Mouse (Mus musculus): ENCODE measurements around the gene Man2a1. TPM values are rescaled to one million over a fixed set of nuclear protein-coding genes. Genes with fewer than 3 reads are reported as not detected.

Man2a1 gene
- polyA plus RNA-seq, 1 experiment from 2014 or later = 6.2 TPM

- H3K4me1 ChIP-seq (replicated peaks) = no peaks in the 10 kb centered on the region
- H3K27me3 ChIP-seq = no peaks in the 10 kb centered on the region
- 95% methylated on average over 12 of the region's 12 CpGs for WGBS
- no peak overlapping the region for H3K4me3 ChIP-seq
- no peak overlapping the region for H3K9ac ChIP-seq
- H3K36me3 ChIP-seq = no peaks in the 10 kb centered on the region
- ATAC-seq (ENCODE audit: low FRiP score) = no peak
- H3K9me3 ChIP-seq = no peaks in the 10 kb centered on the region
- no peak overlapping the region for H3K4me2 ChIP-seq
- no peak overlapping the region for H3K27ac ChIP-seq
Observed at GRCm38 (mm10) chr17:64778756-64779155, 178.2 kb downstream of the Man2a1 start.

GRCm38 (mm10) chr17:64780753-64781490 is 180.4 kb downstream of the Man2a1 start:
- Histone ChIP-seq H3K27me3 (no peaks in the 10 kb centered on the region), H3K9me3 (no peaks in the 10 kb centered on the region)
- WGBS = 87% methylated on average over 18 of the region's 18 CpGs

GRCm38 (mm10) chr17:64782307-64782706 is 181.8 kb downstream of the Man2a1 start:
- ATAC-seq (ENCODE audit: low FRiP score) = no peak
- Histone ChIP-seq H3K4me1 (replicated peaks) (no peaks in the 10 kb centered on the region), H3K9ac (no peak overlapping the region), H3K36me3 (no peaks in the 10 kb centered on the region), H3K9me3 (no peaks in the 10 kb centered on the region), H3K27ac (no peak overlapping the region), H3K4me3 (no peak overlapping the region), H3K27me3 (no peaks in the 10 kb centered on the region), H3K4me2 (no peak overlapping the region)
- 93% methylated on average over 3 of the region's 3 CpGs for WGBS

More at GRCm38 (mm10) chr17:64780753-64781490, 180.4 kb downstream of the Man2a1 start:
- no peaks in the 10 kb centered on the region for H3K4me1 ChIP-seq (replicated peaks)
- no peak overlapping the region for H3K9ac ChIP-seq
- ATAC-seq (ENCODE audit: low FRiP score) = no peak
- no peak overlapping the region for H3K27ac ChIP-seq
- no peak overlapping the region for H3K4me2 ChIP-seq
- no peak overlapping the region for H3K4me3 ChIP-seq
- H3K36me3 ChIP-seq = no peaks in the 10 kb centered on the region

- no peak for ATAC-seq (ENCODE audit: low FRiP score)
- H3K36me3 ChIP-seq = no peaks in the 10 kb centered on the region
- H3K27me3 ChIP-seq = no peaks in the 10 kb centered on the region
- H3K4me2 ChIP-seq = no peak overlapping the region
- WGBS = 58% methylated on average over 1 of the region's 1 CpGs
- no peak overlapping the region for H3K4me3 ChIP-seq
- no peaks in the 10 kb centered on the region for H3K4me1 ChIP-seq (replicated peaks)
- H3K9ac ChIP-seq = no peak overlapping the region
- H3K9me3 ChIP-seq = no peaks in the 10 kb centered on the region
- no peak overlapping the region for H3K27ac ChIP-seq
Observed at GRCm38 (mm10) chr17:64785961-64786360, 185.4 kb downstream of the Man2a1 start.

- no peaks in the 10 kb centered on the region for H3K9me3 ChIP-seq
- H3K27me3 ChIP-seq = no peaks in the 10 kb centered on the region
- no peaks in the 10 kb centered on the region for H3K36me3 ChIP-seq
- no peak overlapping the region for H3K27ac ChIP-seq
- H3K4me3 ChIP-seq = no peak overlapping the region
- 92% methylated on average over 13 of the region's 13 CpGs for WGBS
- no peak for ATAC-seq (ENCODE audit: low FRiP score)
- H3K4me1 ChIP-seq (replicated peaks) = no peaks in the 10 kb centered on the region
- H3K9ac ChIP-seq = no peak overlapping the region
- H3K4me2 ChIP-seq = no peak overlapping the region
Observed at GRCm38 (mm10) chr17:64788301-64788700, 187.8 kb downstream of the Man2a1 start.

- no peaks in the 10 kb centered on the region for H3K4me1 ChIP-seq (replicated peaks)
- H3K27ac ChIP-seq = no peak overlapping the region
- H3K4me3 ChIP-seq = no peak overlapping the region
- H3K9me3 ChIP-seq = no peaks in the 10 kb centered on the region
- no peak for ATAC-seq (ENCODE audit: low FRiP score)
- no peak overlapping the region for H3K9ac ChIP-seq
- H3K4me2 ChIP-seq = no peak overlapping the region
- H3K27me3 ChIP-seq = no peaks in the 10 kb centered on the region
- WGBS = 76% methylated on average over 3 of the region's 3 CpGs
- no peaks in the 10 kb centered on the region for H3K36me3 ChIP-seq
Observed at GRCm38 (mm10) chr17:64789175-64789574, 188.6 kb downstream of the Man2a1 start.

GRCm38 (mm10) chr17:64792076-64792475 is 191.5 kb downstream of the Man2a1 start:
- Histone ChIP-seq H3K4me2 (no peak overlapping the region), H3K36me3 (no peaks in the 10 kb centered on the region), H3K27ac (no peak overlapping the region), H3K9me3 (no peaks in the 10 kb centered on the region), H3K4me1 (replicated peaks) (no peaks in the 10 kb centered on the region), H3K9ac (no peak overlapping the region), H3K27me3 (no peaks in the 10 kb centered on the region), H3K4me3 (no peak overlapping the region)
- no peak for ATAC-seq (ENCODE audit: low FRiP score)
- WGBS = 98% methylated on average over 3 of the region's 3 CpGs

- no peaks in the 10 kb centered on the region for H3K27me3 ChIP-seq
- no peak overlapping the region for H3K9ac ChIP-seq
- ATAC-seq (ENCODE audit: low FRiP score) = no peak
- H3K36me3 ChIP-seq = no peaks in the 10 kb centered on the region
- H3K27ac ChIP-seq = no peak overlapping the region
- H3K4me3 ChIP-seq = no peak overlapping the region
- no peak overlapping the region for H3K4me2 ChIP-seq
- no peaks in the 10 kb centered on the region for H3K9me3 ChIP-seq
- 83% methylated on average over 5 of the region's 5 CpGs for WGBS
- H3K4me1 ChIP-seq (replicated peaks) = no peaks in the 10 kb centered on the region
Observed at GRCm38 (mm10) chr17:64792623-64793022, 192.1 kb downstream of the Man2a1 start.

- Histone ChIP-seq H3K4me1 (replicated peaks) (peaks cover 14% of the 10 kb centered on the region), H3K9me3 (no peaks in the 10 kb centered on the region), H3K36me3 (no peaks in the 10 kb centered on the region), H3K4me2 (no peak overlapping the region), H3K27ac (no peak overlapping the region), H3K9ac (no peak overlapping the region), H3K27me3 (no peaks in the 10 kb centered on the region), H3K4me3 (no peak overlapping the region)
- ATAC-seq (ENCODE audit: low FRiP score) = no peak
- WGBS = 55% methylated on average over 11 of the region's 11 CpGs
Observed at GRCm38 (mm10) chr17:64802168-64802955, 201.8 kb downstream of the Man2a1 start.

- Histone ChIP-seq H3K4me1 (replicated peaks) (peaks cover 14% of the 10 kb centered on the region), H3K9ac (no peak overlapping the region), H3K27ac (no peak overlapping the region), H3K36me3 (no peaks in the 10 kb centered on the region), H3K4me3 (no peak overlapping the region), H3K27me3 (no peaks in the 10 kb centered on the region), H3K9me3 (no peaks in the 10 kb centered on the region), H3K4me2 (no peak overlapping the region)
- ATAC-seq (ENCODE audit: low FRiP score) = no peak
- WGBS = 65% methylated on average over 7 of the region's 7 CpGs
Observed at GRCm38 (mm10) chr17:64802956-64803275, 202.4 kb downstream of the Man2a1 start.

Data from hindbrain, embryonic 13.5 days (tissue).